Mouse (Mus musculus) heart, embryonic 14.5 days (tissue): ENCODE data around the gene Rbl2. TPM values are rescaled to one million over a fixed set of nuclear protein-coding genes. Genes with fewer than 3 reads are reported as not detected.

Experiments used
- ATAC-seq: fragments of 200-750 bp; cut with Nextera tagmentation; 2 replicates; pipeline ENCODE4 v1.8.0; 2017; ENCODE audit warnings: low read depth, moderate TSS enrichment; ENCODE audit not compliant: insufficient number of reproducible peaks, insufficient read depth, low FRiP score
- H3K27ac ChIP-seq, 2 experiments: fragments of 200-500 bp in 1 of 2; fragments of 300-500 bp in 1 of 2; sonication (generic) in 1 of 2; replicated peaks in 1 of 2; 2 replicates each; pipeline ENCODE4 v1.5.1; 2012 to 2014; ENCODE audit warnings: low read depth in 2 of 2, low read length in 2 of 2, control low read depth in 1 of 2, mild to moderate bottlenecking in 1 of 2, mixed read lengths in 1 of 2; ENCODE audit not compliant: control insufficient read depth in 1 of 2, insufficient read depth in 1 of 2
- H3K27me3 ChIP-seq: fragments of 300-500 bp; sonication (generic); 2 replicates; pipeline ENCODE4 v1.6.1; 2014; ENCODE audit warnings: mild to moderate bottlenecking, low read length, control low read depth; ENCODE audit not compliant: control insufficient read depth, insufficient read depth
- H3K36me3 ChIP-seq: fragments of 300-500 bp; sonication (generic); 2 replicates; pipeline ENCODE4 v1.6.1; 2014; ENCODE audit warnings: mild to moderate bottlenecking, control low read depth, low read length, mixed read lengths; ENCODE audit not compliant: control insufficient read depth, insufficient read depth
- H3K4me1 ChIP-seq, 2 experiments: fragments of 200-500 bp in 1 of 2; fragments of 300-500 bp in 1 of 2; sonication (generic) in 1 of 2; 2 replicates each; pipeline ENCODE4 v1.6.1; 2012 to 2014; ENCODE audit warnings: low read length in 2 of 2, control low read depth in 1 of 2, mixed read lengths in 1 of 2; ENCODE audit not compliant: control insufficient read depth in 2 of 2, insufficient read depth in 2 of 2
- H3K4me2 ChIP-seq: fragments of 300-500 bp; sonication (generic); 2 replicates; pipeline ENCODE4 v1.6.1; 2014; ENCODE audit warnings: mild to moderate bottlenecking, low read length
- H3K4me3 ChIP-seq, 2 experiments: fragments of 200-500 bp in 1 of 2; fragments of 300-500 bp in 1 of 2; sonication (generic) in 1 of 2; 2 replicates each; pipeline ENCODE4 v1.5.1; 2012 to 2014; ENCODE audit warnings: low read length in 2 of 2, mild to moderate bottlenecking in 2 of 2, control low read depth in 1 of 2, low read depth in 1 of 2, moderate library complexity in 1 of 2; ENCODE audit not compliant: control insufficient read depth in 1 of 2, insufficient read depth in 1 of 2
- H3K9ac ChIP-seq: fragments of 300-500 bp; sonication (generic); 2 replicates; pipeline ENCODE4 v1.6.1; 2014; ENCODE audit warnings: mild to moderate bottlenecking, low read length
- H3K9me3 ChIP-seq: fragments of 300-500 bp; sonication (generic); 2 replicates; pipeline ENCODE4 v1.6.1; 2016; ENCODE audit warnings: low read length, control low read depth; ENCODE audit not compliant: control insufficient read depth
- WGBS: fragments of 180-500 bp; shearing (Covaris S2); extraction: QIAGEN DNeasy Blood & Tissue Kit; methylation state at CpG from one replicate; pipeline ENCODE4 v1.1.7; 2014; 5-methylcytosine and 5-hydroxymethylcytosine counted together
- polyA plus RNA-seq: library from polyadenylated mRNA; unstranded; fragments of >200 nt; fragmentation: Nextera tagmentation; extraction: Ambion mirVana; gene quantifications from 2 replicates; pipeline ENCODE4 v1.2.1, GENCODE M21; 2014

Rbl2 gene
- polyA plus RNA-seq, 1 experiment from 2014 or later = 21.1 TPM

DNA sequence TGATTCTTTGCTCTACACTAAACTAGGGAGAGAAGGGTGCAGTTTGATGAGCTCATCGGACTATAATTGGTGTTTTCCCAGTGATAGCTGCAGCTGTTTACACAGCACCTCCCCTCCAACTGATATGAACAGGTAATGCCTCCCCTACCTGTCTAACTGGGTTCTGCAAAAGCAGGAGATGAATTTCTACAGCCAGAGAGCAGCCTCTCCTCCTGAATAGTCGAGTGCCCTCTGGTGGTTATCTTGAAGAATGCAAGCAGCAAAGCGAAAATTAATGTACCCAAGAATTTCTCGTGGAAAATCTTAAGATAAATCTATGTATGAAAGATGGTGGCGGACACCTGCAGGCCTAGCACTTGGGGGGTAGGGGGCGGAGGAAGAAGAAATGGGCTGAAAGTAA, 77.9 kb downstream of the Rbl2 start:
- Histone ChIP-seq H3K9ac (peak overlapping the region; percentile 60), H3K27ac (no peak overlapping the region), H3K9me3 (no peaks in the 10 kb centered on the region), H3K27me3 (no peaks in the 10 kb centered on the region), H3K4me1 (peaks cover 0 to 6% of the 10 kb centered on the region in 2 experiments; a peak in 1 of 4 replicates), H3K4me2 (peak overlapping the region; percentile 60), H3K36me3 (no peaks in the 10 kb centered on the region), H3K4me3 (peak overlapping the region; percentile 25 to 31; a peak in 3 of 4 replicates)
- 8% methylated on average over 6 of the region's 6 CpGs for WGBS
- ATAC-seq = no peak

DNA sequence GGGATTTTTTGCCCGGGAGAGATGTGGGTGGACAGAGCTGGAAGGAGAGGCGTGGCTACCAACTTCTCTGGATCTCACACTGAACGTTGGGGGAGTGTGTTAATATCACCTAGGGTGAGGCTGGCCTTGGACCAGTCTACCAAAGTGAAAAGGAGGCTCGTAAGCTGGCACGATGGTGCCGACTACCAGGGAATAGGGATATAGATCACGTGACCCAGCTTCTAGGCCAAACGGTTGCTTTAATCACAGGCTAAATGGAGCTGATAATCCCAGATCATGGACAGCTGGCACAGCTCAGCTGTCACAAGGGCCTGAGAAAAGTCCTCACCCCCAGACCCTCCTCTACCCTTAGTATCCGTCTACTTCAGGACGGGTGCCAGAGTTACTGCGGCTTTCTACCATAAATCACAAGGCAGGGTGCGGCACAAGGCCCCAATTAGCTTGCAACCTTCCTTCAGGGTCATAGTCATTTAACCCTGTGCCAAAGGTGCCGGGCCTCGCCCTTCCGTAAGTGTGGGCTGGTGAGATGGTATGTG, 78.9 kb downstream of the Rbl2 start:
- ATAC-seq = no peak
- 63% methylated on average over 15 of the region's 15 CpGs for WGBS
- no peak overlapping the region for H3K4me2 ChIP-seq

DNA sequence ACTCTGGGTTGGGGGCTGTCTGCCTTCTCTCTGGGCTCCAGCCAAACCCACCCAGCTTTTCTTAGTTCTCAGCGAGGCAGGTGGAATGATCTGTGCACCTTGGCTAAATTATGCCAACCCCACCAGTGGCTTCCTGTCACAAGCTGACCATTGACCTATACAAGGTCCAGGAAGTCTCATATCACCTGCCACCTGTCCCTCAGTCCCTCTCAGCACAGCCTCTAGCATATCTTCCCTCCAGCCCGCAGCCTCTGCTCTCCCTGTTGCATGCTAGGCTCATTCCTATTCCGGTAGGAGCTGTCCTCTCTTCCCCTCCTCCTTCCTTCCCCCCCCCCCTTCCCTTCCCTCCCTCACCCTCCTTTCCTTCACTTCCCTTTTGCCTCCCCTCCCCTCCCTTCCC, 79.4 kb downstream of the Rbl2 start:
- Histone ChIP-seq H3K9ac (no peak overlapping the region), H3K36me3 (no peaks in the 10 kb centered on the region), H3K4me1 (peaks cover 0 to 6% of the 10 kb centered on the region in 2 experiments; a peak in 1 of 4 replicates), H3K27me3 (no peaks in the 10 kb centered on the region), H3K4me2 (no peak overlapping the region), H3K4me3 (no peak overlapping the region), H3K9me3 (0 out of 2 replicates have a peak, but pooled peaks cover 3% of the 10 kb centered on the region), H3K27ac (no peak overlapping the region)
- WGBS = 56% methylated on average over 3 of the region's 3 CpGs
- ATAC-seq = no peak

More for the DNA sequence above, 78.9 kb downstream of the Rbl2 start:
- no peaks in the 10 kb centered on the region for H3K9me3 ChIP-seq
- no peak overlapping the region for H3K9ac ChIP-seq
- H3K4me3 ChIP-seq = no peak overlapping the region
- no peaks in the 10 kb centered on the region for H3K36me3 ChIP-seq
- no peak overlapping the region for H3K27ac ChIP-seq
- H3K27me3 ChIP-seq = no peaks in the 10 kb centered on the region
- H3K4me1 ChIP-seq = peaks cover 0 to 6% of the 10 kb centered on the region in 2 experiments; a peak in 1 of 4 replicates

DNA sequence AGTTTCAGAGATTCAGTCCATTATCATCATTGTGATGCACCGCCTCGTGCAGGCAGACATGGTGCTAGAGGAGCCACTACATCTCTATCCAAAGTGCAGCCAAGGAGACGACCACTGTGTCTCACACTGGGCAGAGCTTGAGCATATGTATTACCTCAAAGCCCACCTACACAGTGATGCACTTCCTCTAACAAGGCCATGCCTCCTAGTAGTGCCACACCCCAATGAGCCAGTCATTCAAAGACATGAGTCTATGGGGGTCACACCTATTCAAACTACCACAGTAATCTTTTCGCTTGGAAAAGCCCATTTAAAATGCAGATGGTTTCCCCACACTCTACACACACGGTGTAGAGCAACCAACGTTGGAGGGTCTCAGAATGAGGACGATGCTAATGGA, 81.7 kb downstream of the Rbl2 start:
- Histone ChIP-seq H3K9ac (no peak overlapping the region), H3K27ac (no peak overlapping the region), H3K9me3 (peaks cover 6% of the 10 kb centered on the region; the same call in 1 of the 2 replicates), H3K27me3 (no peaks in the 10 kb centered on the region), H3K4me3 (no peak overlapping the region), H3K4me1 (peaks cover 0 to 6% of the 10 kb centered on the region in 2 experiments; a peak in 1 of 4 replicates), H3K4me2 (no peak overlapping the region), H3K36me3 (no peaks in the 10 kb centered on the region)
- no peak for ATAC-seq
- 85% methylated on average over 7 of the region's 7 CpGs for WGBS

DNA sequence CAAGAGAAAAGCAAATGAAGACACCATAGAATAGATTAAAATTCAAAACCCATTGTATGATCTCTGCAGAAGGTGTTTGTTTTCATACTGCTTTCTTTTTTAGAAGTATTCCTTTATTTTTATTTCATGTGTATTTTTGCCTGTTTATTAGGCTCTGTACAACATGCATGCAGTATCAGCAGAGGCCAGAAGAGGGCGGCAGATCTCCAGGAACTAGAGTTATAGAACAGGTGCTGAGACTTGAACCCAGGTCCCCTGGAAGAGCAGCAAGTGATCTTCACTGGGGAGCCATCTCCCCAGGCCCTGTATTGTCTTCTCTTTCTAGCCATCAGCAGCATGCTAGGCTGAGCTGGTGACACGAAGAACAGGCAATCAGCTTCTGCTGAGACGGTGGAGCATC, 84.0 kb downstream of the Rbl2 start:
- ATAC-seq = no peak
- H3K4me3 ChIP-seq = no peak overlapping the region
- WGBS = 71% methylated on average over 3 of the region's 3 CpGs
- H3K27me3 ChIP-seq = no peaks in the 10 kb centered on the region
- no peaks in the 10 kb centered on the region for H3K36me3 ChIP-seq
- no peak overlapping the region for H3K4me2 ChIP-seq
- H3K4me1 ChIP-seq = peaks cover 0 to 3% of the 10 kb centered on the region in 2 experiments; a peak in 1 of 4 replicates
- no peak overlapping the region for H3K9ac ChIP-seq
- H3K9me3 ChIP-seq = peaks cover 6% of the 10 kb centered on the region; the same call in 1 of the 2 replicates
- H3K27ac ChIP-seq = no peak overlapping the region

DNA sequence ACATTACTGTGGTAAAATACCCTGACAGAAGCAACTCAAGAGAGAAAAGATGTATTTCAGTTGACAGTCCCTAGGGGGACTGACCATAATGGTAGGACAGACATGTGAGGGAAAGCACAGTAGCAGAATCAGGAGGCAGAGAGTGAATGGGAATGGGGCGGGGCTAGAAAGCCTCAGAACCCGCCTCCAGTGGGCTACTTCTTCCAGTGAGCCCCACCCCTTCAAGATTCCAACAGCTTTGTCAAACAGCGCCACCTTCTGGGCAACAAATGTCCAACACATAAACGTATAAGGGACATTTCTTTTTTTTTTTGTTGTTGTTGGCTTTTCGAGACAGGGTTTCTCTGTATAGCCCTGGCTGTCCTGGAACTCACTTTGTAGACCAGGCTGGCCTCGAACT, 84.7 kb downstream of the Rbl2 start:
- Histone ChIP-seq H3K9me3 (peaks cover 6% of the 10 kb centered on the region; the same call in 1 of the 2 replicates), H3K9ac (no peak overlapping the region), H3K4me1 (no peaks in the 10 kb centered on the region), H3K27me3 (no peaks in the 10 kb centered on the region), H3K36me3 (no peaks in the 10 kb centered on the region), H3K4me3 (no peak overlapping the region), H3K4me2 (no peak overlapping the region), H3K27ac (no peak overlapping the region)
- no peak for ATAC-seq
- WGBS = 46% methylated on average over 6 of the region's 6 CpGs

DNA sequence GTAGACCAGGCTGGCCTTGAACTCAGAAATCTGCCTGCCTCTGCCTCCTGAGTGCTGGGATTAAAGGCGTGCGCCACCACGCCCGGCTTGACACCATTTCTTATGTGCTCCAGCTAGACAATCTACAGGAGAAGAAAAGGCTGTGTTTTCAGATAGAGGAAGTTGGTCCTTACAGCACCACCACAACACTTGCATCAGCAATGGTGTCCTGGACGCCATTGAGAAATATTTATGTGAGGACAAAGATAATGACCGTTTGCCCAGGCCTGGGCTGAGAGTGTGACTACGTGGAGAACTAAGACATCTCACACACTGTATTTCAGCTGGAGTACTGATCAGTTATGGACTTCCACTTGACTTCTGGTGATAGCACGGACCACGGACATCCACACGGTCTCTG, 88.8 kb downstream of the Rbl2 start:
- no peak for ATAC-seq

More for the DNA sequence above, 88.8 kb downstream of the Rbl2 start:
- Histone ChIP-seq H3K9me3 (peaks cover 6% of the 10 kb centered on the region; the same call in 1 of the 2 replicates), H3K4me2 (no peak overlapping the region), H3K27me3 (no peaks in the 10 kb centered on the region), H3K36me3 (no peaks in the 10 kb centered on the region), H3K9ac (no peak overlapping the region), H3K27ac (no peak overlapping the region), H3K4me1 (no peaks in the 10 kb centered on the region), H3K4me3 (no peak overlapping the region)
- WGBS = 87% methylated on average over 10 of the region's 10 CpGs
